ENCODE assay signal across 12 mouse cellular contexts in the genomic region with DNA sequence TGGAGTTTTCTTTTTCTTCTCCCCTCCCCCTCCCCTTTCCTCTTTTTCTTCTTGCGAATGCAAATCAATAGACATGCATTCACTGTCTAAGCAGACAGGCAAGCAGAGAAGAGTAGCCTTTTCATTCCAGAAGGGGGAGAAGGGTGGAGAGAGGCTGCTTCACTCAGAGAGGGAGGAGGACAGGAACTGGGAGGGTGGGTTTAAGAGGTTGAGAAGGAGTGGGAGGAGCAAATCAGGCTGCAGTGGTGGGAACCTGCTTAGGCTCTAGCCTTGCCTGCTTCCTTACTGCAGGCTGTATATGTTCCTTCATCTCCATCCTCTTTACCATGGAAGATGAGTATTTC. TPM values are rescaled to one million over a fixed set of nuclear protein-coding genes. Genes with fewer than 3 reads are reported as not detected.
A peak's percentile ranks its signal among the peaks of the same experiment; 100 is the strongest.
DNase-seq lines count a peak whose midpoint lies in the region; ATAC-seq and TF ChIP-seq lines count a peak whose summit lies in the region.
"Had no signal": no experiment of that assay in that cellular context is flagged by ENCODE, and none has a peak within 500 bp of the region (broad histone marks: within the 10 kb centered on the region; RNA-seq: fewer than 3 reads in every experiment).

No protein-coding gene starts in this region.

- H3K9ac ChIP-seq in ES-E14 (ENCODE audit: insufficient read depth, low read depth, low read length, poor library complexity, severe bottlenecking), result no peak overlapping the region
- no peak overlapping the region for H3K9ac ChIP-seq in hindbrain, embryonic 13.5 days

- peak; percentile 79; the same call in 1 of the 2 replicates for ATAC-seq in hindbrain, embryonic 13.5 days (ENCODE audit: low FRiP score)

- 0% methylated on average over 1 of the region's 1 CpGs for WGBS in hindbrain, embryonic 13.5 days

- no peak overlapping the region for H3K4me2 ChIP-seq in hindbrain, embryonic 13.5 days

- in situ Hi-C loops in ES-E14 (cut with MboI; ENCODE audit: low sequenced_read_pairs in 2 of 2, unreplicated experiment in 2 of 2), result no loop called here

- no peak overlapping the region for H3K27ac ChIP-seq in ES-E14 (ENCODE audit: insufficient read depth, low read depth, low read length, poor library complexity, severe bottlenecking)
- H3K27ac ChIP-seq in hindbrain, embryonic 13.5 days, result peak overlapping the region; percentile 30; the same call in 1 of the 2 replicates

- H3K4me3 ChIP-seq in ES-E14 (ENCODE audit: insufficient read depth in 1 of 2, low read depth in 1 of 2, low read length in 2 of 2, poor library complexity in 1 of 2, severe bottlenecking in 1 of 2), result no peak overlapping the region
- no peak overlapping the region for H3K4me3 ChIP-seq in hindbrain, embryonic 13.5 days

- peak; percentile 39 for DNase-seq in ES-E14 (ENCODE audit: low read depth, low spot score)
- peak; percentile 71 for DNase-seq in embryo, embryonic 10.5 days (ENCODE audit: low spot score)
- peak; percentile 22 for DNase-seq in neural tube, embryonic 10.5 days (ENCODE audit: extremely low spot score, low spot score)
- DNase-seq in cerebellum, postnatal 25 days, result no peak
- DNase-seq in layer of hippocampus, postnatal 25 days (ENCODE audit: extremely low spot score in 1 of 2, low spot score in 1 of 2), result no peak
- no peak for DNase-seq in left cerebral cortex, adult 8-10 months (ENCODE audit: low spot score in 2 of 2)
- DNase-seq: gastrocnemius, postnatal 25 days; lung, postnatal 10 days; thymus, postnatal 25 days had no signal

- H3K4me1 ChIP-seq in ES-E14 (ENCODE audit: control insufficient read depth in 2 of 2, insufficient read depth in 2 of 2, low read length in 2 of 2, poor library complexity in 1 of 2), result peaks cover 0 to 3% of the 10 kb centered on the region in 2 experiments; a peak in 1 of 4 replicates
- H3K4me1 ChIP-seq in hindbrain, embryonic 13.5 days (replicated peaks), result peaks cover 17% of the 10 kb centered on the region

- no peaks in the 10 kb centered on the region for H3K9me3 ChIP-seq in ES-E14 (ENCODE audit: control insufficient read depth, insufficient read depth, low read depth, low read length)
- no peaks in the 10 kb centered on the region for H3K9me3 ChIP-seq in hindbrain, embryonic 13.5 days

- H3K36me3 ChIP-seq in ES-E14 (ENCODE audit: control insufficient read depth, insufficient read depth, low read length, poor library complexity, severe bottlenecking), result no peaks in the 10 kb centered on the region
- no peaks in the 10 kb centered on the region for H3K36me3 ChIP-seq in hindbrain, embryonic 13.5 days

- 0 out of 2 replicates have a peak, but pooled peaks cover 3% of the 10 kb centered on the region for H3K27me3 ChIP-seq in hindbrain, embryonic 13.5 days

TF ChIP-seq in ES-E14, 5 proteins besides CTCF, POLR2A, EP300 and RAD21:
- TF ChIP-seq CHD2 (IDR thresholded peaks at IDR 0.05; ENCODE audit: low read depth, low read length) (no peak), ZNF384 (IDR thresholded peaks at IDR 0.05; ENCODE audit: low read depth, low read length) (no peak), HCFC1 (IDR thresholded peaks at IDR 0.05; ENCODE audit: borderline replicate concordance, insufficient read depth, low read length) (no peak), ZC3H11A (IDR thresholded peaks at IDR 0.05; ENCODE audit: borderline replicate concordance, low read depth, low read length) (no peak), MAFK (IDR thresholded peaks at IDR 0.05; ENCODE audit: insufficient read depth, low read depth, low read length) (no peak)

RNA-seq across cellular contexts. Expression of gene Opcml, which starts 8.6 kb away (rescaled TPM):
- total RNA-seq in ES-E14 (2012; rRNA removed), result 0.16 and 0.49 TPM in 2 replicates
- polyA plus RNA-seq in hindbrain, embryonic 13.5 days (2015; fragmentation: Nextera tagmentation; extraction: Ambion mirVana), result 25.1 and 25.8 TPM in 2 replicates
- 100 to 1,000 TPM; 235 to 266 TPM for total RNA-seq in layer of hippocampus, postnatal 25 days (2021)
- 100 to 1,000 TPM; 202 to 222 (median 210) TPM for total RNA-seq in left cerebral cortex, adult 8-10 months (2022)
- total RNA-seq: common myeloid progenitor, adult 5-6 weeks; MEL had no signal

Comparison
In these comparisons a context has a peak if more than half of its experiments do, and no peak if none do; other contexts are left out.
1. DNase-seq: peak in ES-E14 (single experiment), embryo, embryonic 10.5 days (single experiment) and neural tube, embryonic 10.5 days (single experiment); none in cerebellum, postnatal 25 days (0 of 2), layer of hippocampus, postnatal 25 days (0 of 2) and left cerebral cortex, adult 8-10 months (0 of 2).
2. RNA of gene Opcml, which starts 8.6 kb away (total RNA-seq): 235 to 266 TPM in layer of hippocampus, postnatal 25 days and 202 to 222 TPM in left cerebral cortex, adult 8-10 months; 0.16 to 0.49 TPM in ES-E14; every median in the first group is over 100 times any median in the second.